Mouse (Mus musculus): ENCODE results near the gene Mre11a.

DNA sequence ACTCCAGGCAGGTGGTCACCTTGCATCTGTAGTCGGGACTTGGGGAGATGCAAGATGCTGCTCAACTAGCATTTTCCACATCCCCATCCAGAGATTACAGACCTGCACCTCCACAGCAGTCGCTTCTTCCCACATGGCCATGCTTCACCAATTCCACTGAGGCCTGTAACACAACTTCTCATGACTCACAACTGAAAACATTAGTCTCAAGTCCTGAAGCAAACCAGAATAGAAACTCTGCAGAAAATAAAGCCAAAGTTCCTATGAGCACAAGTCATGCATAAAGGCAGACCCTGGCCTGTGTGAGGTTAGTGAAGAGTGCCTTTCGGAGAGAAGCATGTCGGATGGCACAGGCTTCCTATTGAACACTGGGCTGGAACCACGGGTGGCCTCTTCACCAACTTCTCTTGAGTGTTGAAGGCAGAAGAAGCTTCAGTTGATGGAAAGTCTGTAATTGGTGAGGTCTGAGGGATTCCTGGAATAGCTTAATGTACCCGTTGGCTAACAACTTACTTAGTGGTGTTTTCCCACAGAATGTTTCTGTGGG, 58.9 kb downstream of the Mre11a start:
- TF ChIP-seq CTCF (IDR thresholded peaks at IDR 0.05; ENCODE audit: control insufficient read depth, insufficient read depth, low read length) (no peak), POLR2A (IDR thresholded peaks at IDR 0.05; ENCODE audit: borderline replicate concordance, control insufficient read depth, low read depth, low read length) (no peak)
